ENCODE assay signal across 20 mouse cellular contexts in genomic region chr5:112615946-112616617, GRCm38 (mm10). TPM values are rescaled to one million over a fixed set of nuclear protein-coding genes. Genes with fewer than 3 reads are reported as not detected.
A peak's percentile ranks its signal among the peaks of the same experiment; 100 is the strongest.
DNase-seq lines count a peak whose midpoint lies in the region; TF ChIP-seq lines count a peak whose summit lies in the region.
"Had no signal": no experiment of that assay in that cellular context is flagged by ENCODE, and none has a peak within 500 bp of the region (broad histone marks: within the 10 kb centered on the region; RNA-seq: fewer than 3 reads in every experiment).

No protein-coding gene starts in this region.

- H3K4me3 ChIP-seq in kidney, adult 2 months (ENCODE audit: insufficient read depth, low read depth, low read length), result no peak overlapping the region
- H3K4me3 ChIP-seq: embryonic facial prominence, embryonic 12.5 days; forebrain, embryonic 12.5 days; heart, adult 2 months; heart, embryonic 15.5 days had no signal

- 40% methylated on average over 7 of the region's 7 CpGs for whole genome bisulfite sequencing in kidney, adult 2 months

- TF ChIP-seq POLR2A in kidney, adult 2 months (IDR thresholded peaks at IDR 0.05; ENCODE audit: low read depth, low read length), result no peak

- TF ChIP-seq CTCF in kidney, adult 2 months (conservative IDR thresholded peaks at IDR 0.05; ENCODE audit: insufficient read depth, insufficient read length, low read depth, low read length), result no peak

- H3K36me3 ChIP-seq in kidney, adult 2 months (ENCODE audit: control insufficient read depth, insufficient read depth, low read length), result no peaks in the 10 kb centered on the region
- H3K36me3 ChIP-seq: embryonic facial prominence, embryonic 12.5 days; forebrain, embryonic 12.5 days; G1E; heart, embryonic 15.5 days had no signal

- DNase-seq in cerebellum, postnatal 10 days, result peak; percentile 57 to 59
- DNase-seq in cerebellum, adult 11-12 months, result no peak
- peak; percentile 43 for DNase-seq in brain, adult 2 months (ENCODE audit: low read depth, low spot score)
- peak; percentile 67 to 68 for DNase-seq in layer of hippocampus, adult 8-10 months (ENCODE audit: low spot score in 2 of 2)
- peak; percentile 65 for DNase-seq in retina, embryonic 14.5 days (ENCODE audit: low spot score)
- no peak for DNase-seq in frontal cortex, postnatal 14 days (ENCODE audit: low spot score in 2 of 2)
- DNase-seq in kidney, adult 2 months, result no peak
- DNase-seq: adrenal gland, postnatal 14 days; B cell, adult 2 months; cerebellum, adult 8-10 months; cerebellum, postnatal 25 days; gastrocnemius, postnatal 14 days; heart, adult 2 months; heart, postnatal 14 days had no signal

- H3K4me1 ChIP-seq in kidney, adult 2 months (ENCODE audit: control insufficient read depth, insufficient read depth, low read length), result no peaks in the 10 kb centered on the region
- H3K4me1 ChIP-seq: embryonic facial prominence, embryonic 12.5 days; heart, embryonic 15.5 days had no signal

- no peak overlapping the region for H3K27ac ChIP-seq in kidney, adult 2 months (ENCODE audit: insufficient read depth, low read depth, low read length)
- H3K27ac ChIP-seq: embryonic facial prominence, embryonic 12.5 days; forebrain, embryonic 12.5 days; heart, adult 2 months; heart, embryonic 15.5 days; hindbrain, embryonic 14.5 days had no signal

- no peaks in the 10 kb centered on the region for H3K27me3 ChIP-seq in kidney, adult 2 months (replicated peaks; ENCODE audit: control insufficient read depth, insufficient read depth, low read length)
- H3K27me3 ChIP-seq: embryonic facial prominence, embryonic 12.5 days had no signal

RNA-seq across cellular contexts. Expression of gene Sez6l, which starts 39.1 kb away (rescaled TPM):
- total RNA-seq in layer of hippocampus, adult 8-10 months (2022), result 100 to 1,000 TPM; 193 to 229 (median 215) TPM
- 0.17 and 0.20 TPM in 2 replicates for polyA plus RNA-seq in kidney, adult 2 months (2012; rRNA removed)
- polyA plus RNA-seq: CD4-positive, CD25-positive, alpha-beta regulatory T cell, adult 4 months; G1E had no signal

Comparison
In these comparisons a context has a peak if more than half of its experiments do, and no peak if none do; other contexts are left out.
1. DNase-seq: peak in cerebellum, postnatal 10 days (2 of 2), brain, adult 2 months (single experiment), layer of hippocampus, adult 8-10 months (2 of 2) and retina, embryonic 14.5 days (single experiment); none in cerebellum, adult 11-12 months (single experiment), frontal cortex, postnatal 14 days (0 of 2) and kidney, adult 2 months (single experiment).